Mouse (Mus musculus) layer of hippocampus, adult 11-12 months (tissue): ENCODE measurements around the gene Dock9.
A peak's percentile ranks its signal among the peaks of the same experiment; 100 is the strongest.

Experiments used
- DNase-seq: peaks from one replicate; pipeline ENCODE4 v3.0.0; 2022; ENCODE audit warnings: low spot score

The Dock9 gene

DNA sequence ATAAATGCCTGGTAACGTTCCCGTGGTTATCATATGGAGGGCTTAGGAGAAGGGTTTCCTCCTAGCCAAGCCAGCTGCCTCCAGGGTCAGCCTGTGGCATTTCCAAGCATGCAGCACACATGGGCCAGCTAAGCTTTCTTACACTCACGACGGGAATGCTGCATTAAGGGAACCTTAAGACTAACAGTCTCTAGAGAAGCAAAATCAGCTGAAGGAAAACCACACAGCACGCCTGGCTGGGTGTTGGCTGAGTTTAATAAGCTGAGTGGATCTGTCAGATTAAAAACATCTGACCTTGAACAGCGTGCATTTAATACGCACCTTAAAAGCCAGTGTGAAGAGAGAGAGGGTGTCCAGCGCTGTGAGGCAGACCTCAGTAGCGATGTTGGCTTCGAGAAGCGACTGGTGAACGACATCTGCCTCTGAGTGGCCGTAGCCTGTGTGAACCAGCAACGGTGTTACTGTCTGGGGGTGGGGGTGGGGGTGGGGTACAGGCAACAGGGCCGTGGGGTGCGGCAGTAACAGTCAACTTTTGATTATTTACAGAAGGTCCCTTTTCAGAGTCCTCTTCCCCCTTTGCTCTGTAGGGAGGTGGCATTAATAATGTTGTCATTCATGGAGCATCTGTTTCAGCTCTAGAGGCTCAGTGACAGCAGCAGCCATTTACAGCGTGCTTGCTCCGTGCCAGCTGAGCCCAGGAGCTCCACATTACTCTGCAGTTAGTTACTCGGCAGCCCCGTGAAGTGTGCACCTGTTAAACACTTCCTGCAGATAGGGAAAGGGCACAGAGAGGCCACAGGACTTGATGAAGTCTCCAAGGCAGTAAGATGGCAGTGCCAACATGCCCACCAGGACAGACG lies 211.5 kb downstream of the Dock9 start:
- no peak for DNase-seq

DNA sequence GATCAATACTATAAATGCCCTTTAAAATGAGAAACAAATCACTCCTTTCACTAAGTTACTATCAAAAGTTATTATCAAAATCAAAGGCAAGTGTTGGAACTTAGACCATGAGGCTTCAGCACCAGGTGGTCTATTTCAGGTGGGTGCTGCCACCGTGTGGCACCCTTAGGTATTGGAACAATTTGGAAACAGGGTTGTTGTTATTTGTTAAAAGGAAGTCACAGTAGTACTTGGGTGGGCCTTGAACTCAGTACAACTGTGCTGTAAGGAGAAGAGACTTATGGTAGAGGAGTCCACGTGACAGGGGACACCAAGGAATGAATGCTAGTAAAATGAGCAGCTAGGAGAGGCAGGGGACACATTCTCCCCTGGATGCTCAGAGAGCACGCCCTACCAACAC lies 218.6 kb downstream of the Dock9 start:
- DNase-seq, result peak; percentile 66

DNA sequence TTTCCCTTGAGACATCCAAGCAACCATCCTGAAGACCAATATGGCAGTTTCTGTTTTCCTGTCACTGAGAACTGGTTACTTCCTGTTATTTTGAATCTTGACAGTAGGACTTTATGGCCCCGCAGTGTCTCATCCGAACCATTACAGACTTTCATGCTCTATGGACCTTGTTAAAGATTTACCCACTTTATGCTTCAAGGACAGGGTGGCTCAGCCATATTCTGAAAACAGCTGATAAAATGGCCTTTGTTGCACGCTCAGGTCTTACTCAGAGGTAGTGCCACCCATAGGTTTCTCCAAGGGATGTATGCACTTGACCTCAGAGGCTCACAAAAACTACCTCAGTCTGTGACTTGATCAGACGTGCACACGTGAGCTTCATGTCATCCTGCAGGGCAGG lies 224.2 kb downstream of the Dock9 start:
- no peak for DNase-seq

DNA sequence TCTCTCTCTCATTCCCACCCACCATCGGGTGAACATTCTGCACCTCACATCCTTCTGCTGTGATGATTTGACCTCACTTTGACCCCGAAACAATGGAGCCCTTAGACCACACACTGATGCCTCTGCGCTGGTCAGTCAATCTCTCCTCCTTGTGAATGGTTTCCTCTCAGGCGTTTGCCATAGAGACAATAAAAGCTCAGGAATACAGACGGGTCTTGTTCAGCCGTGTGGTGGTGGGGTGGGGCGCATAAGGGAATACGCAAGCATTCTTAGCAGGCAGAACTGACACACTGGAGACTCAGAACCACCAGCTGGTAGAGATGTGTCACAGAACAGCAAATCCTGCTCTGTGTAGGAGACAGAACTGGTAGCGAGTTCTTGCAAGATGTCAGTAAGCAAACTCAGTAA lies 230.8 kb downstream of the Dock9 start:
- peak; percentile 56 for DNase-seq

DNA sequence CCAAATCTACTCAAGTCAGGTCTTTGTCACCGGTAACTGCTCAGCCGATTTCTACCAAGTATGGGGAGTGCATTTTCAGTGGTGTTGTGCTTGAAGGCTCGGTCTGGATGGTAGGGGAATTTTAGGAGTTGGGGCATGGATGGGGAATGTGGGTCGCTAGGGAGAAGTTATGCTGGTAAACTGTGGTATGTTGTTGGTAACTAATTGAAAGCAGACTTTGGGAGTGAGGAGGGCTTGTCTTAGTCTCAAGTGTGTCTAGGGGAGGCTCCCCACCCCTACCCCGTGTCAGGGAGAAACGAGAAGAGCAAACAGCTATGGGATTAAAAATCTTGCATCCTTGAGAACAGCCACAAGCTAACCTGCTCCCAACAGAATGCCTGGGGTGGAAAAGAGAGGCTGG lies 231.7 kb downstream of the Dock9 start:
- DNase-seq, result no peak

DNA sequence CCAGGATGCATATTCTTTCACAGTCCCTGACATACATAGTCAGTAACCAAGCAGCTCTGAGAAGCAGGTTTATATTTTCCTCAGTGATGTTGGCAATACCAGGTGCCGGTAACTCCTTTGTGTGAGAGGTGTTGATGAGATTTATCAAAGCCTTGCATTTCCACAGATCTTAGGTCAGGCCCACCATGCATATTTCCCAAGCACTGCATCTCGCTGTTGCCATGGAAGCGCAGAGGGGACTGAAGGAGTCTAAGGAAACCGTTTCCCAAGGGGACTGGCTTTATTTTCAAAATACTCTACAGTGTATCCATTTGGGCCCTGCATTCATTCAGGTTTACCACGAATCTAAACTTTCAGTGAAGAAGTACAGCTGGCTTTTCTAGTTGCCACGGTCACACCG lies 233.0 kb downstream of the Dock9 start:
- no peak for DNase-seq

DNA sequence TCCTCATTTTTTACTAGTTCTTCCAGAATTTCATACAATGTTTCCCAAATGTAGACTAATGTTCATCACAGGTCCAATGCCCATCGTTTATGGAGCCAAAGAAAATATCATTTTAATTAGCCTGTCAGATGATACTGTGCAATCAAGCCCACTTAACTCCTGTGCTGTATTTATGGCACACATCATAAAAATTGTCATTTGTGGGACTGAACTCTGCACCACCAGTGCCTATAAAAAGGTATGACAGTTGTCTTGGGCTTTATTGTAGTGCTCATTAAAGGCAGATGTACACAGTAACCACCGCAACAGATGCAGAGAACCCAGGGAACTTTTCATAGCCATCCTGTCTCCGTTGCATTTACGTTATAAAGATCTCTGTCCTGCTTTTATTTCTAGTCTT lies 233.7 kb downstream of the Dock9 start:
- DNase-seq, result no peak

DNA sequence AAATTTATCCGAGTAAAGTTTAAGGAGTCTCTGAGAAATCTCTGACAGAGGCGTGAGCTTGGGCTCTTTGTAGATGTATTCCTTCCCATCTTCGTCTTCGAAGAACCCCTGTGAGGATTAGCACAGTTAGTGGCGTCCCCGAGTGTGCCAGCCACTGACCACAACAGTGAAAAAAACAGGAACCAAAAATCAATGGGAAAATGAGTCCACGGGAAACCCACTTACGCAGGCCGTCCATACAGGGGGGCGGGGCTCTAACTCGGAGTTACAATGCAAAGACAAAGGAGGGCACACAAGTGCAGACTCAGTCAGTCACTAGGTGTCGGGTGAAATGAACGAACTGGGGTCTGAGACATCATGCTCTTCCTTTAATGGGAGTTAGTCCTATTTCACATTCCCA lies 238.6 kb downstream of the Dock9 start:
- DNase-seq, result no peak

DNA sequence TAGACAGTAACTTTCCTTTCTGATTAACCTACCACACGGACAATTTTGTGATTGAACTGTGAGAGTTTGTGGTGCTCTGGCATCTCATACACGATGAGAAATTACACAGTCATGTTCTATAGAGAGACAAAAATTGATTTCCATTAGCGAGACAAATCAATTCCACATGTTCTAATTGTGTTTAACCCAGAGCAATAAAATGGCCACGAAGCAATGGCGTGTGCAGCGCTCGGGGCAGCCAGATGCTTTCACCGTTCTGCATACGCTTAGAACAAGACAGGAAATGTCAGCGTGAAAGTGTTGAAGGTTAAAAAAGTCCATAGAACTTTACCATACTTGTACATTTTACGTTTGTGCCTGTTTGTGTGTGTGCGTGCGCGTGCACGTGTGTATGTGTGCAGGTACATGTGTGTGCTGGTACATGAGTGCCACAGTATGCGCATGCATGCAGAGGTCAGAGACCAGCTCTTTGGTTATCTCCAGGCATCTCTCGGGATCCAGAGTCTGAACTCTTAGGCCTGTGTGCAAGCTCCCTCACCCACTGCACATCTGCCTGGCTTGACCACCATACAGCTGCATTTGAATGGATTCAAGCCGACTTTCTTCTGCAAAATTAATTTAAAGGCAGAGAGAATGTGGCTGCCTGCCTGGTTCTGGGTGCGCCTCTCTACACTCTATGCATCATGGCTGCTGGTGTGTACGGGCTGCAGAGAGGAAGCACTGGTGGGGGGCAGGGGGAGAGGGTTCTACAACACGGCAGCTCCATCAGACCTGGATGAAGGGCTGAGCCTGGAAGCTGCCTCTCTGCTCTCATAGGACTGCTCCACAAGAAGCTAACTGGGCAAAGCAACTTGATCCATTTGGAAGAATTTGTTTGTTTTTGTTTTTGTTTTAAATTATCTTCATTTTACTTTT lies 241.0 kb downstream of the Dock9 start:
- DNase-seq, result no peak

DNA sequence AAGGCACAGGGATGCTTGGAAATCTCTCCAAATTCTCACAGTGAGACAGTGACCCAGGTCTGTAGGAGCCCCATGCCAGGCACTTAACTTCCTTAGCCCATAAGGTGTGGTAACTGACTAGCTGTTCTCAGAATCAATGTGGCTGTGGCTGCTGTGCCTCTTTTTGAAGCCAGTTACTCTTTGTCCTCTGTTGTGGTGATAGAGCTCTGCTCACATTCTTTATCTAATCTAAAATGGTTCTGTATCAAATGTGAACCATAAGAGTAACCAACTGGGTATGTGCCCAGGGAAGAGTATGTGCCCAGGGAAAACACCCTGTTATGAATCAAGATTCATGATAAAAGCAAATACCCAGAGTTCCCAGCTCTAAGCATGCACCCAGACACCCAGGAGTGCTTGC lies 243.9 kb downstream of the Dock9 start:
- no peak for DNase-seq

DNA sequence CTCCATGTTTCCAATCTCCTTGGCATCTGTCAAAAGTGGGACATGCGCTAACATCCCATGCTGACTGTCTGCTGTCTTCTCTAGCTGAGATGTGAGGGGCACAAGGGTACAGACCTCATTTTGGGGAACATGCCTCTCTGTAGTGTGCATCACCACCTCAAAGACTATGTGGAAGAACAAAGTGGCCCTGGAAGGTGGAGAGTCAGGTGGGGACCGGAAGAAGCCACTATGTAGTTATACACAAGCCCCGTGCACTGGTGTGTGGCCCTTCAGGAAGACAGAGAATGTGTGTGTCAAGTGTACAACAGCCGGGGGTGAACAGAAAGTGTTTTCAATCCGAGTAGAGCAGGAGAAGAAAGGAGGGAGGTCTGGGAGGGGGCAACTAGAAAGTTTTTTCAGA lies 245.1 kb downstream of the Dock9 start:
- DNase-seq, result no peak

DNA sequence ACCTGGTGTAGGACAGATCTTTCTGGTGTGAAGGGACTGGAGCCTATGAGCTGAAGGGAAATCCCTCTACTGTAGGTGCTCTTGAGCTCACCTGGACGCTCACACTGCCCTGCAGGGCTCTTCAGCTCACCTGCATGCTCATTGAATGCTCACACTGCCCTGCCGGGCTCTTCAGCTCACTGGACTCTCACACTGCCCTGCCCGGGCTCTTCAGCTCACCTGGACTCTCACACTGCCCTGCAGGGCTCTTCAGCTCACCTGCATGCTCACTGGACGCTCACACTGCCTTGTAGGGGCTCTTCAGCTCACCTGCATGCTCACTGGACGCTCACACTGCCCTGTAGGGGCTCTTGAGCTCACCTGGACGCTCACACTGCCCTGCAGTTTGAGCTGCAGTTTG lies 247.8 kb downstream of the Dock9 start:
- no peak for DNase-seq

DNA sequence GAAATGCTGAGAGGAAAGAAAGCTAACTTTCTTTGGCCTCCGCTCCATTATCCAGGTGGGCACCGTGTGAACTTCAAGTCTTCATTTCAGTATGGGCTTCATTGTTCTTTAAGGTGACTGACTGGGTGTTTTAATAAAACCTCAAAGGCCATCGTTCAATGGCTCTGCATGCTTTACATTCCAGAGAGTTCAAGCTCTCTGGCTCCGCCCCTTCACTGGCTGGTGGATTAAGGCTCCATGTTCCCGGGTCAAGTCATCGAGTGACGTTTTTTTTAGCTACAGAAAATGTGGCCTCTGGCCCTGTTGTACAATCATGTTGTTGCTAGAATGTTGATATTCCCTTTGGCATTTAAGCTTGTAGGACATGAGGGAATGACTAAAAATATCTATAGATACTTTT lies 249.9 kb downstream of the Dock9 start:
- DNase-seq, result no peak

DNA sequence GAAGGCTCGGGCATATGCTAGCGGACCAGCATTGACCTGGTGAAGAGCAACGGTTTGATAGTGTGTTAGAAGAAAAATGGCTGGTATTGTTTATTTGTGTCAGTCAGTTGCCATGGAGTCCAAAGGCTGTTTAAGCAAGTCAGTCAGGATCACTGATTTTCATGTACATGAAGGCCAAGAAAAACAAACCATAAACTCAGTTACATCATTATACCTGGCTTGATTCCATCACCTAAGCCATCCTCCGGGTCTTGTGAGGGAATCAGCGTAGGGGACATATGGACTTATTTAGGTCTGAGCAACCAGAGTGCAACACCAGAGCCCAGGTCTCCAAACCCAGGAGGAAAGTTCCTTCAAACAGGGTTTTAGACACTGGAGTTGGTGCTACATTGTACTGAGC lies 251.0 kb downstream of the Dock9 start:
- no peak for DNase-seq

DNA sequence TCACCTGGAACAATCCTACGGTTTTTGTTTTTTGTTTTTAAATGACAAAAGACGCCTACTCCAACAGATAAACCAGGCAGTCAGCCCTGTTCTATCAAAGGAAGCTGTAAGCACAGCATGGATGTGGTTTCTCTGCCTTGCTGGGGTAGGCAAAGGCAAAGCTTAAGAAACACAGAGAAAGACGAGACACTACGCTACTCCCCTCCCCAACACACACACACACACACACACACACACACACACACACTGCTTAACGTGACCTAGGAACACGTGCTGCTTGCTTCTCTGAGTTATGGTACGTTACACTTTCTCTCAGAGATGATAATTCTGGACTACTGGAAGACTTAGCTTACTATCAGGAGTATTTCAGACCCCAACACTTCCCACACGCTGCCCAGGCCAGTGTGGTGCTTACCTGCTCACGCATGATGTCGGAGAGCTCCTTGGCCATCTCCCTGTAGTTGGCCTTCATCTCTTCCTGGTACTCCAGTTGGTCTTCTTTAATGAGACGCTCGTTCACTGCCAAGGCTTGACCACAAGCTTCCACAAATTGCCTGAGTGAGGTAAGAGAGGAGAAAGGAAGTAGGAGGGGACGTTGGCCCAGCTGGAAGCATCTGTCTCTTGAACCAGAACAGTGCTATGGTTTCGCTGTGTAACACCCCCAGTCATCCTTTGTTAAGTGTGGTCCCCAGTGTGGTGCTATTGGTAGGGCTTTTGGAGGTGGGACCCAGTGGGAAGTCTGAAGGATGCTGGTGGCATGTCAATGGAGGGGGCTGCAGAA lies 251.9 kb downstream of the Dock9 start:
- no peak for DNase-seq

DNA sequence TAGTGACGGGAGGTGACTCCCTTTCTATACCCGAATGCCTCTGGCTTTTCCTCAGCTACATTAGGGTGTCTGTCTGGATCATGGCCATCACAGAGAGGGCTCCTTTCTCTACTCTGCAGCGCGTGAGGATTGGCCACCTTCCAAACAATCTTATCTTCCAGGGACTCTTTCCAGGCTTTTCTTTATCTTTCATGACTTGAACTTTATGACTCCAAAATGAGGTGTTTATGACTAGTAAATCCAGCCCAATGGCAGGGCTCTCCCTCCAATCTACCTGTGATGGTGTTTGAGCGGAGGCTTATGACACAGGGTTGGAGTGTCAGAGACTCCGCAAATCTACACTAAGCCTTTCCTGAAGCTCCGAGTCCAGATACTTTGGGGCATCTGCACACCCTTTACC lies 256.4 kb downstream of the Dock9 start:
- DNase-seq, result no peak

DNA sequence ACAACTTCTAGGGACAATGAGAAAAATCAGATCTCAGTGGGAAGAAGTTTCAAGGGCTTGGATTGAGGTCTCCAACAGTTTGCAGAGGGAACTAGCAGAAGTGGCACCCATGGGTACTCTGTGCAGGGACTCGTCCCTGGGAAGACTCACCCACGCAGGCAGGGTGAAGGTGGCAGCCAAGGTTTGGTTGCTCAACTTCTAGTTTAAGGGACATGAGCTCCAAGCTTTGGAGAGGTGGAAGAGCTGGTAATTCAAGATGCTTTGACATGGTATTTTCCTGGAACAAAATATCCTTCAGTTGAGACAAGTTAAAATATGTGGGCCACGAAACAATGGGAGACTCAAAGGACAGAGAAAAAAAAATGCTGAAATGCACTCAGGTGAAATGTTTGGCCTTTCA lies 263.1 kb downstream of the Dock9 start:
- no peak for DNase-seq

DNA sequence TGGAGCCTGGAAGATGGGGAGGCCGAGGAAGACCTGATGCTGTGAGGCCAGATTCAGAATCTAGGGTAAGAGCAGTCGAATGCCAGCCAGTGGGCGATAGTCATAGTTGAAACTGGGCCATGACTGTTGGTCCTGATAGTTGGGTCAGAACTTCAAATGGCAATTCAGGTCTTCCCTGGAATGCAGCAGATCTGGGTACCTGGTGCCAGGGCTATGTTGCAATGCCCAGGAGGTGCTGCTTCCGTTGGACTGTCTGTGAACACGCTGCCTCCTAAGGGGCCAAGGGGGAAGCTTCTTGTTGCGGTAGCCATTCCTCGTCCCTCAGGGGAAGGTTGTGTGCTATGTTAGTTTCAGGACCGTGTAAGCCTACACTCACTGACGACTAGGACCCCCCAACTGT lies 266.8 kb downstream of the Dock9 start:
- DNase-seq, result no peak

DNA sequence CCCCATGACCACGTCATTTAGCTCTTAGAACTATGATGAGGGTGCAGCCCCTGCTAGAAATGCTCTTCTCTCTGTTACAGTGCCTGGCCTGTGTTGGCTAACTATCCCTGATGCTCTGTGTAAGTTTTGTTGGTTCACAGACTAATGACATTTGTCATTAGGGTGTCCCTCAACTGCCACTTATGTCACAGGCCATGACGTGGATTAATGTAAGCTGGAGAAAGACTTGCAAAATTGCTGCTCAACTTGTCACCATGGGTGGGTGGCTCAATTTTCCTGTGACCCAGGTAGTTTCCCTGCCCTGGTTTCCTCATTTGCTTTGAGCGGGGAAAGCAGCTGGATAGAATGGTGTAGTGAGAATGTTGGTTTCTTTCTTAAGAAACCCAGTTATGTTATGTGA lies 269.8 kb downstream of the Dock9 start:
- DNase-seq, result no peak

DNA sequence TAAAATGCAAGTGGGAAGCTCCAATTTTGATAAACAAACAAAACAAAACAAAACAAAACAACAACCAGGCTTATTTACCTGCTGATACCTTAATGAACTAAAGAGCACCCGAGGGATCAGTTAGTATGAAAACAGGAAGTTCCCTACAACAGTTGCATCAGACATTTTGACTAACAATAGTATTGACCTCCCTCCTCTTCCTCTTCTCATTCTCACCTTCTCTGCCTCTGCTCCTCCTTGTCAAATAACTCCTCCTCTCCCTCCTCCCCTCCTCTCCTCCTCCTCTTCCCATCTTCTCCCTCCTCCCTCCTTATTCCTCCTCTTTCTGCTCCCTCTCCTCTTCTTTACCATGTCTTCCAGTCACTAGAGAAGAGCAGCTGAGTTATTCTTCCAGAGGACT lies 270.4 kb downstream of the Dock9 start:
- DNase-seq, result no peak

DNA sequence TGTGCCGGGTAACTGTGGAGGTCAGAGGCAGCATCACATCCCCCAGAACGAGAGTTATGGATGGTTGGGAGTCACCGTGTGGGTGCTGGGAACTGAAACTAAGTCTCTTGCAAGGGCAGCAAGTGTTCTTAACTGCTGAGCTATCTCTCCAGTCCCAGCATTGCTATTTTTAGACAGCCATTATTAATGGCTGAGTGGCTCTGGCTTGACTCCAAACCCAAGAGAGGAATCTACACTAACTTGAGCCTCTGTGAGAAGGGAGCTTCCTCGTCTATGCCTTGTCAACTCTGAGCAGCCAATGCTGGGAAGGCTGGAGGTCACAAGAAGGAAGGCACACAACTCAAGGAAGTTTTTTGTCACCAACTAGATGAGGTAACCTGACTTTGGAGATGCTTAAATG lies 275.9 kb downstream of the Dock9 start:
- DNase-seq, result no peak

DNA sequence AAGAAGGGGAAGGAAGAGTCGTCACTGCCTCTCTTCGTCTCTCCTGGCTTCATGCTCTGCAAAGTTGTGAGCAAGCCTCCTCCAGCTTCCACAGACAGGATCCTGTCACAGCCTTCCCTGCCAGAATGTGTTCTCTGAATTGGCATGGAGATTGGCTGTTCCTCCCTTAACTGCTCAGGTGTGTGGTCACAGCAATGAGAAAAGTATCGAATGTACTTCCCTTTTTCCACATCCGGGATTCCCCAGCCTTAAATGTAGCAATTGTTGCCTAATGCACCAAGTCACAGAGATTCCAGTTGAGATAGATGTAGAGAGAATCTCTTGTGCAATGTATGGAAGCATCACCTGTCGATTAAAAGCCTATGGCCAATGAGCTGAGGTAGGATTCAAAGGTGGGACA lies 280.8 kb downstream of the Dock9 start:
- no peak for DNase-seq

DNA sequence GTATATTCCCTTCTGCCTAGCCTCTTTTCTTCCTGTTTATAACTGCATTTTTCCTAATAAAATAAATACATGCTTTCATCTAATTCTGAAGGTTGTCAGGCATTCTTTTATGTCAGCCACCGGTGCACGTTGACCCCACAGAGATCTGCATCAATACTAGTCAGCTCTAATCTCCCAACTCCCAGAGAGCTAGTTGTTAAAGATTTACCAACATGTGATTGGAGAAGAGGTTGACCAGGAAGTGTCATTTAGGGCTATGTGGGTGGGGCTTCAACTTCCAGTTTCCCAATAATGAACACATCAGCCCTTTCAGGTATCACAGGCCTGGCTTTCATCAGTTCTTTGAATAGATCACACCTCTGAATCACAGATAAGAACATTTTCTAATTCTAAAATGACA lies 288.7 kb downstream of the Dock9 start:
- DNase-seq, result no peak
